Mouse (Mus musculus) megakaryocyte-erythroid progenitor cell, adult 5 weeks (primary cell): Measurements from ENCODE around the gene Olfr792. TPM values are rescaled to one million over a fixed set of nuclear protein-coding genes. Genes with fewer than 3 reads are reported as not detected.

Experiments used
- polyA plus RNA-seq: library from polyadenylated mRNA; stranded (reverse); fragments of >175 nt; gene quantifications from 2 replicates; pipeline ENCODE4 v1.2.3, GENCODE M21; 2012

Gene Olfr792
- not detected in 2 replicates for polyA plus RNA-seq

DNA sequence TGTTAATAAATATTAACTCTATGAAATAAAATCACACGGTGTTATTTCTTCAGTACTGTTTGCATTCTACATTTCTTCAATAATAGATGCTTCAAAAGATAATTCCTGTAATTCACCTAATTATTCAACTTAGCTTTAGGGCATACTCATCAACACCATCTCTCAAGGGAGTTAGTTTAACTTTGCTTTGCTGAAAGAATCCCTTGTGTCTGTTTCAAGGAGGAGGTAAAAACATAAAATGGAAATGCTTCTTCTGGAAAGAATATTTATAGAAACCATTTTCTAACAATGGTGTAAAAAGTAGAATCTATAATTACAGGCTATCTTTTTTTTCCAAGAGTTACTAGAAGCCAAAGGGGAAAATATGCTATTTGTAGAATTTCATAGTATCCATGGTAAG lies at the start of gene Olfr792:
TSS of gene Olfr792 (plus strand) at position 301 of the 400 bp plus-strand sequence.

DNA sequence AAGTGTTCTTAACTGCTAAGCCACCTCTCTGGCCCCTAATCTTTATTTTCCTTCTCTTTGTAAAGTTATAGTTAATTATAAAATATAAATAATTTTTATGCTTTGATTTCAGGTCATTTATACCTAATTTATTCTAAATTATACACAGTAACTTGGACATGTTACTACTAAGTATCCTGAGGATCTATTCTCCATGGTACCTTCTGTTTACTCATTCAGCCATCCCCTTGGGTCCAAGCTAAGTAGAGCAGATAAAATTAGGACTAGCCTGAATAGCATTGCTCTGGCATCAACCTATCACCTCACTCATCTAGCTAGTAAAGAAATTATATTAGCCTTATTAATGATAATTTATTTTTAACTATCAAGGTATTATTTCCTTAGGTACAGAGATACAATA lies 40.8 kb upstream of the Olfr792 start, which contains the start of gene Olfr790:
TSS of gene Olfr790 (plus strand) at position 301 of the 400 bp plus-strand sequence.

GRCm38 (mm10) chr10:129521492-129521891 lies 17.5 kb upstream of the Olfr792 start, which contains the start of gene Olfr791:
TSS of gene Olfr791 (plus strand) at chr10:129521792.

GRCm38 (mm10) chr10:129567355-129567754 lies 28.4 kb downstream of the Olfr792 start, which contains the start of gene Olfr794:
TSS of gene Olfr794 (plus strand) at chr10:129567655.

Other genes with a start within 250 kb of the Olfr792 start
- gene Olfr780, start 221.0 kb upstream of the Olfr792 start, polyA plus RNA-seq, result not detected in 2 replicates
- not detected in 2 replicates for gene Olfr781, start 210.3 kb upstream of the Olfr792 start, polyA plus RNA-seq
- gene Olfr782, start 190.3 kb upstream of the Olfr792 start, polyA plus RNA-seq, result 0.04 TPM in 1 of 2 replicates, not detected in the other
- not detected in 2 replicates for gene Olfr784, start 155.1 kb upstream of the Olfr792 start, polyA plus RNA-seq
- gene Olfr785, start 133.7 kb upstream of the Olfr792 start, polyA plus RNA-seq, result not detected in 2 replicates
- gene Olfr786, start 111.9 kb upstream of the Olfr792 start, polyA plus RNA-seq, result not detected in 2 replicates
- not detected in 2 replicates for gene Olfr787, start 77.3 kb upstream of the Olfr792 start, polyA plus RNA-seq
- gene Olfr788, start 68.2 kb upstream of the Olfr792 start, polyA plus RNA-seq, result not detected in 2 replicates
- not detected in 2 replicates for gene Olfr789, start 54.4 kb upstream of the Olfr792 start, polyA plus RNA-seq
- gene Olfr790, start 40.7 kb upstream of the Olfr792 start, polyA plus RNA-seq, result not detected in 2 replicates
- gene Olfr791, start 17.4 kb upstream of the Olfr792 start, polyA plus RNA-seq, result not detected in 2 replicates
- gene Olfr794, start 28.5 kb downstream of the Olfr792 start, polyA plus RNA-seq, result not detected in 2 replicates
- not detected in 2 replicates for gene Olfr796, start 73.4 kb downstream of the Olfr792 start, polyA plus RNA-seq
- not detected in 2 replicates for gene Olfr798, start 88.8 kb downstream of the Olfr792 start, polyA plus RNA-seq
- not detected in 2 replicates for gene Olfr799, start 98.3 kb downstream of the Olfr792 start, polyA plus RNA-seq
- not detected in 2 replicates for gene Olfr800, start 118.5 kb downstream of the Olfr792 start, polyA plus RNA-seq
- gene Olfr801, start 134.7 kb downstream of the Olfr792 start, polyA plus RNA-seq, result not detected in 2 replicates
- not detected in 2 replicates for gene Olfr802, start 149.0 kb downstream of the Olfr792 start, polyA plus RNA-seq
- gene Olfr803, start 155.1 kb downstream of the Olfr792 start, polyA plus RNA-seq, result not detected in 2 replicates
- gene Olfr804, start 164.0 kb downstream of the Olfr792 start, polyA plus RNA-seq, result not detected in 2 replicates
- gene Olfr805, start 190.2 kb downstream of the Olfr792 start, polyA plus RNA-seq, result not detected in 2 replicates
- gene Olfr806, start 202.8 kb downstream of the Olfr792 start, polyA plus RNA-seq, result not detected in 2 replicates
- gene Olfr807, start 218.6 kb downstream of the Olfr792 start, polyA plus RNA-seq, result not detected in 2 replicates
- gene Olfr808, start 226.3 kb downstream of the Olfr792 start, polyA plus RNA-seq, result 0.02 TPM in 1 of 2 replicates, not detected in the other
- not detected in 2 replicates for gene Olfr809, start 235.5 kb downstream of the Olfr792 start, polyA plus RNA-seq